Mouse (Mus musculus) CD4-positive, CD25-positive, alpha-beta regulatory T cell, adult 2 months (primary cell): ENCODE results near the gene Aqp9.
"Not testable (repeated sequence)": the region's sequence is repeated elsewhere in the genome, so short reads cannot be mapped to it uniquely, and the experiment has no call there.

Experiments
- DNase-seq: peaks from one replicate; pipeline ENCODE4 v3.0.0-alpha.2; 2012; ENCODE audit warnings: low read depth, low spot score

Gene Aqp9

GRCm38 (mm10) chr9:71140205-71140604 is 28.3 kb downstream of the Aqp9 start:
- DNase-seq = no peak

- DNase-seq = no peak
These were observed 29.5 kb downstream of the Aqp9 start for GRCm38 (mm10) chr9:71138936-71139335.

- DNase-seq = no peak
These were observed 31.1 kb downstream of the Aqp9 start for GRCm38 (mm10) chr9:71137267-71137945.

GRCm38 (mm10) chr9:71135073-71135472 is 33.4 kb downstream of the Aqp9 start:
- DNase-seq = no peak

- no peak for DNase-seq
These were observed 35.3 kb downstream of the Aqp9 start for GRCm38 (mm10) chr9:71133190-71133589.

- DNase-seq = no peak
These were observed 36.7 kb downstream of the Aqp9 start for GRCm38 (mm10) chr9:71131822-71132221.

GRCm38 (mm10) chr9:71128911-71129310 is 39.6 kb downstream of the Aqp9 start:
- DNase-seq = peak; percentile 77

GRCm38 (mm10) chr9:71126205-71126604 is 42.3 kb downstream of the Aqp9 start:
- peak; percentile 12 for DNase-seq

GRCm38 (mm10) chr9:71123095-71123494 is 45.4 kb downstream of the Aqp9 start:
- not testable (repeated sequence) for DNase-seq

- DNase-seq = no peak
These were observed 47.6 kb downstream of the Aqp9 start for GRCm38 (mm10) chr9:71120924-71121323.

- no peak for DNase-seq
These were observed 55.3 kb downstream of the Aqp9 start for GRCm38 (mm10) chr9:71113166-71113565.

GRCm38 (mm10) chr9:71103521-71103920 is 65.0 kb downstream of the Aqp9 start:
- DNase-seq = no peak

- no peak for DNase-seq
These were observed 74.4 kb downstream of the Aqp9 start for GRCm38 (mm10) chr9:71094066-71094465.

- DNase-seq = peak; percentile 67
These were observed 76.4 kb downstream of the Aqp9 start for GRCm38 (mm10) chr9:71092038-71092437.

- DNase-seq = no peak
These were observed 89.3 kb downstream of the Aqp9 start for GRCm38 (mm10) chr9:71079201-71079600.

- no peak for DNase-seq
These were observed 91.1 kb downstream of the Aqp9 start for GRCm38 (mm10) chr9:71077251-71077825.

- no peak for DNase-seq
These were observed 92.3 kb downstream of the Aqp9 start for GRCm38 (mm10) chr9:71076201-71076648.

GRCm38 (mm10) chr9:71073831-71074230 is 94.7 kb downstream of the Aqp9 start:
- DNase-seq = peak; percentile 61

GRCm38 (mm10) chr9:71073076-71073475 is 95.4 kb downstream of the Aqp9 start:
- DNase-seq = no peak

GRCm38 (mm10) chr9:71072502-71072901 is 96.0 kb downstream of the Aqp9 start:
- DNase-seq = no peak

GRCm38 (mm10) chr9:71071581-71072330 is 96.7 kb downstream of the Aqp9 start:
- DNase-seq = no peak

- no peak for DNase-seq
These were observed 97.9 kb downstream of the Aqp9 start for GRCm38 (mm10) chr9:71070628-71071027.
